Mouse (Mus musculus) MEL (cell line): ENCODE measurements around the gene Rbks. TPM values are rescaled to one million over a fixed set of nuclear protein-coding genes. Genes with fewer than 3 reads are reported as not detected.

Experiments
- DNase-seq: peaks from one replicate; pipeline ENCODE4 v3.0.0; 2011; ENCODE audit warnings: low read depth, low spot score
- H3K27ac ChIP-seq: 2 replicates; pipeline ENCODE4 v1.5.1; 2012; ENCODE audit warnings: low read depth, mild to moderate bottlenecking, control low read depth, low read length, moderate library complexity; ENCODE audit not compliant: control insufficient read depth
- H3K27me3 ChIP-seq, 2 experiments: fragments of 150-350 bp in 1 of 2; sonication (generic) in 1 of 2; 2 replicates each; pipeline ENCODE4 v1.6.1; 2012; ENCODE audit warnings: low read length in 2 of 2, mild to moderate bottlenecking in 2 of 2, improper control_type of control experiment in 1 of 2, moderate library complexity in 1 of 2; ENCODE audit not compliant: insufficient read depth in 2 of 2, control insufficient read depth in 1 of 2
- H3K36me3 ChIP-seq, 2 experiments: 2 replicates each; pipeline ENCODE4 v1.6.1; 2012 to 2014; ENCODE audit warnings: low read length in 2 of 2, improper control_type of control experiment in 1 of 2, inconsistent platforms in 1 of 2, mild to moderate bottlenecking in 1 of 2; ENCODE audit not compliant: insufficient read depth in 2 of 2, control insufficient read depth in 1 of 2
- H3K4me1 ChIP-seq, 2 experiments: fragments of 150-350 bp in 1 of 2; sonication (generic) in 1 of 2; 2 replicates each; pipeline ENCODE4 v1.6.1; 2012; ENCODE audit warnings: low read length in 2 of 2, improper control_type of control experiment in 1 of 2, mild to moderate bottlenecking in 1 of 2; ENCODE audit not compliant: insufficient read depth in 2 of 2, control insufficient read depth in 1 of 2
- H3K4me3 ChIP-seq, 2 experiments: fragments of 150-350 bp in 1 of 2; sonication (generic) in 1 of 2; 2 replicates each; pipeline ENCODE4 v1.5.1; 2012; ENCODE audit warnings: low read depth in 2 of 2, low read length in 2 of 2, mild to moderate bottlenecking in 2 of 2, moderate library complexity in 2 of 2, control low read depth in 1 of 2, improper control_type of control experiment in 1 of 2; ENCODE audit not compliant: control insufficient read depth in 1 of 2, insufficient read depth in 1 of 2
- H3K79me2 ChIP-seq: 2 replicates; pipeline ENCODE4 v1.6.1; 2012; ENCODE audit warnings: mild to moderate bottlenecking, low read length, moderate library complexity; ENCODE audit not compliant: control insufficient read depth, poor library complexity, insufficient read depth
- H3K9ac ChIP-seq: 2 replicates; pipeline ENCODE4 v1.6.1; 2012; ENCODE audit warnings: low read depth, mild to moderate bottlenecking, control low read depth, low read length, moderate library complexity; ENCODE audit not compliant: control insufficient read depth, poor library complexity, severe bottlenecking
- H3K9me3 ChIP-seq: fragments of 150-350 bp; sonication (generic); replicated peaks from 2 replicates; pipeline ENCODE4 v1.6.1; 2012; ENCODE audit warnings: mild to moderate bottlenecking, low read length, improper control_type of control experiment, moderate library complexity; ENCODE audit not compliant: insufficient read depth
- CHD1 ChIP-seq: IDR thresholded peaks from 2 replicates; pipeline ENCODE4 v1.6.1; 2012; ENCODE audit warnings: low read depth, mild to moderate bottlenecking, inconsistent platforms, low read length, improper control_type of control experiment
- CHD2 ChIP-seq: IDR thresholded peaks from 2 replicates; pipeline ENCODE4 v1.6.1; 2011; ENCODE audit warnings: low read length, improper control_type of control experiment
- CTCF ChIP-seq, 3 experiments: IDR thresholded peaks in 2 of 3; conservative IDR thresholded peaks in 1 of 3; 2 replicates each; pipeline ENCODE4 v1.5.1; 2011 to 2012; ENCODE audit warnings: low read length in 3 of 3, low read depth in 2 of 3, mild to moderate bottlenecking in 2 of 3, improper control_type of control experiment in 1 of 3, inconsistent platforms in 1 of 3, mixed read lengths in 1 of 3, moderate library complexity in 1 of 3; ENCODE audit not compliant: control insufficient read depth in 1 of 3, insufficient read depth in 1 of 3, poor library complexity in 1 of 3, severe bottlenecking in 1 of 3
- EP300 ChIP-seq, 2 experiments: IDR thresholded peaks; 2 replicates each; pipeline ENCODE4 v1.6.1; 2011; ENCODE audit warnings: improper control_type of control experiment in 2 of 2, low read length in 2 of 2, low read depth in 1 of 2, mild to moderate bottlenecking in 1 of 2
- ETS1 ChIP-seq: IDR thresholded peaks from 2 replicates; pipeline ENCODE4 v1.6.1; 2012; ENCODE audit warnings: low read depth, mild to moderate bottlenecking, inconsistent platforms, low read length, improper control_type of control experiment, moderate library complexity
- GABPA ChIP-seq: IDR thresholded peaks from 2 replicates; pipeline ENCODE4 v1.6.1; 2012; ENCODE audit warnings: low read depth, mild to moderate bottlenecking, inconsistent platforms, low read length, improper control_type of control experiment, moderate library complexity
- JUND ChIP-seq: IDR thresholded peaks from 2 replicates; pipeline ENCODE4 v1.6.1; 2011; ENCODE audit warnings: low read depth, mild to moderate bottlenecking, improper control_type of control experiment, low read length
- KAT2A ChIP-seq: conservative IDR thresholded peaks from 2 replicates; pipeline ENCODE4 v1.6.1; 2012; ENCODE audit warnings: low read depth, low read length, improper control_type of control experiment, inconsistent platforms
- MAFK ChIP-seq: IDR thresholded peaks from 2 replicates; pipeline ENCODE4 v1.6.1; 2011; ENCODE audit warnings: low read depth, mild to moderate bottlenecking, low read length, improper control_type of control experiment, borderline replicate concordance
- MAX ChIP-seq: IDR thresholded peaks from 2 replicates; pipeline ENCODE4 v1.6.1; 2011; ENCODE audit warnings: low read length, improper control_type of control experiment
- MEF2A ChIP-seq: IDR thresholded peaks from 2 replicates; pipeline ENCODE4 v1.6.1; 2014; ENCODE audit warnings: low read depth, mild to moderate bottlenecking, inconsistent platforms, low read length, improper control_type of control experiment; ENCODE audit not compliant: poor library complexity, insufficient replicate concordance, severe bottlenecking; ENCODE audit errors: extremely low read depth
- MXI1 ChIP-seq: IDR thresholded peaks from 2 replicates; pipeline ENCODE4 v1.6.1; 2011; ENCODE audit warnings: mild to moderate bottlenecking, low read depth, low read length, improper control_type of control experiment
- NELFE ChIP-seq: IDR thresholded peaks from 2 replicates; pipeline ENCODE4 v1.6.1; 2011; ENCODE audit warnings: low read depth, low read length, improper control_type of control experiment
- NRF1 ChIP-seq: IDR thresholded peaks from 2 replicates; pipeline ENCODE4 v1.6.1; 2014; ENCODE audit warnings: low read depth, mild to moderate bottlenecking, inconsistent platforms, low read length, improper control_type of control experiment, moderate library complexity; ENCODE audit not compliant: poor library complexity, insufficient read depth, severe bottlenecking
- POLR2AphosphoS5 ChIP-seq: IDR thresholded peaks from 2 replicates; pipeline ENCODE4 v1.6.1; 2012; ENCODE audit warnings: low read depth, borderline replicate concordance, mild to moderate bottlenecking, inconsistent platforms, low read length, moderate library complexity, mixed read lengths
- SIN3A ChIP-seq: IDR thresholded peaks from 2 replicates; pipeline ENCODE4 v1.6.1; 2012; ENCODE audit warnings: low read length, improper control_type of control experiment, inconsistent platforms
- SMC3 ChIP-seq: IDR thresholded peaks from 2 replicates; pipeline ENCODE4 v1.6.1; 2011; ENCODE audit warnings: low read depth, low read length, improper control_type of control experiment
- TAL1 ChIP-seq: IDR thresholded peaks from 2 replicates; pipeline ENCODE4 v1.6.1; 2012; ENCODE audit warnings: mild to moderate bottlenecking, inconsistent platforms, low read length, moderate library complexity, mixed read lengths
- TBP ChIP-seq: IDR thresholded peaks from 2 replicates; pipeline ENCODE4 v1.8.0; 2011; ENCODE audit warnings: low read depth, low read length, improper control_type of control experiment
- UBTF ChIP-seq: IDR thresholded peaks from 2 replicates; pipeline ENCODE4 v1.6.1; 2012; ENCODE audit warnings: low read depth, mild to moderate bottlenecking, inconsistent platforms, low read length, improper control_type of control experiment, moderate library complexity, borderline replicate concordance; ENCODE audit not compliant: insufficient read depth
- USF2 ChIP-seq, 2 experiments: IDR thresholded peaks; 2 replicates each; pipeline ENCODE4 v1.6.1; 2011 to 2012; ENCODE audit warnings: improper control_type of control experiment in 2 of 2, low read length in 2 of 2, borderline replicate concordance in 1 of 2, inconsistent platforms in 1 of 2, low read depth in 1 of 2, mild to moderate bottlenecking in 1 of 2; ENCODE audit not compliant: insufficient read depth in 1 of 2
- ZC3H11A ChIP-seq: IDR thresholded peaks from 2 replicates; pipeline ENCODE4 v1.6.1; 2012; ENCODE audit warnings: low read depth, mild to moderate bottlenecking, inconsistent platforms, low read length, improper control_type of control experiment
- ZKSCAN1 ChIP-seq: IDR thresholded peaks from 2 replicates; pipeline ENCODE4 v1.6.1; 2012; ENCODE audit warnings: low read depth, mild to moderate bottlenecking, inconsistent platforms, low read length, improper control_type of control experiment, moderate library complexity
- ZMIZ1 ChIP-seq: IDR thresholded peaks from 2 replicates; pipeline ENCODE4 v1.6.1; 2012; ENCODE audit warnings: low read depth, mild to moderate bottlenecking, inconsistent platforms, low read length, improper control_type of control experiment, moderate library complexity
- polyA plus RNA-seq, 2 experiments: library from polyadenylated mRNA; stranded (reverse) in 1 of 2; unstranded in 1 of 2; fragments of >175 nt in 1 of 2; fragments of >200 nt in 1 of 2; gene quantifications; 2 replicates each; pipeline versions ENCODE4 v1.2.1 to v1.2.4; 2012; ENCODE audit warnings: low replicate concordance in 2 of 2, low read depth in 1 of 2; ENCODE audit not compliant: insufficient read length in 2 of 2, insufficient read depth in 1 of 2, missing spikeins in 1 of 2
- total RNA-seq: library from RNA; depleted of rRNA; stranded (reverse); fragments of 300-350 nt; gene quantifications from 2 replicates; pipeline ENCODE4 v1.2.3, GENCODE M21; 2012

Rbks gene
- total and polyA plus RNA-seq, 3 experiments: 34.3 to 47.4 TPM; not detected in 1

GRCm38 (mm10) chr5:31644847-31645246, 52.6 kb downstream of the Rbks start:
- no peak overlapping the region for H3K27ac ChIP-seq
- peaks cover 0 to 3% of the 10 kb centered on the region in 2 experiments; a peak in 2 of 4 replicates for H3K36me3 ChIP-seq
- TF ChIP-seq SIN3A (no peak), GABPA (no peak), NELFE (no peak), MAFK (no peak), UBTF (no peak), TAL1 (no peak), CTCF (IDR thresholded peaks at IDR 0.05 in 2 of 3, conservative IDR thresholded peaks at IDR 0.05 in 1 of 3; ENCODE audit: control insufficient read depth in 1 of 3, insufficient read depth in 1 of 3, low read depth in 2 of 3, low read length in 3 of 3, poor library complexity in 1 of 3, severe bottlenecking in 1 of 3) (no peak), TBP (no peak), KAT2A (no peak), MAX (no peak), SMC3 (no peak), JUND (no peak), CHD1 (no peak), EP300 (IDR thresholded peaks at IDR 0.05; ENCODE audit: low read depth in 1 of 2, low read length in 2 of 2) (no peak), CHD2 (no peak), MEF2A (no peak), ZKSCAN1 (no peak), ZMIZ1 (no peak), ZC3H11A (no peak)
- H3K9ac ChIP-seq: no peak overlapping the region
- no peak overlapping the region for H3K4me3 ChIP-seq
- no peak for DNase-seq
- no peaks in the 10 kb centered on the region for H3K4me1 ChIP-seq
- no peaks in the 10 kb centered on the region for H3K9me3 ChIP-seq
- no peaks in the 10 kb centered on the region for H3K27me3 ChIP-seq
- H3K79me2 ChIP-seq: no peaks in the 10 kb centered on the region

- Histone ChIP-seq H3K4me3 (no peak overlapping the region), H3K27me3 (no peaks in the 10 kb centered on the region), H3K36me3 (peaks cover 0 to 3% of the 10 kb centered on the region in 2 experiments; a peak in 2 of 4 replicates), H3K79me2 (no peaks in the 10 kb centered on the region), H3K27ac (no peak overlapping the region), H3K9me3 (no peaks in the 10 kb centered on the region), H3K9ac (no peak overlapping the region), H3K4me1 (no peaks in the 10 kb centered on the region)
- DNase-seq: no peak
- no peak for TF ChIP-seq SIN3A
- TF ChIP-seq EP300 (IDR thresholded peaks at IDR 0.05; ENCODE audit: low read depth in 1 of 2, low read length in 2 of 2): no peak
- no peak for TF ChIP-seq USF2 (IDR thresholded peaks at IDR 0.05; ENCODE audit: borderline replicate concordance in 1 of 2, insufficient read depth in 1 of 2, low read depth in 1 of 2, low read length in 2 of 2)
- no peak for TF ChIP-seq POLR2AphosphoS5
- TF ChIP-seq NRF1: no peak
- TF ChIP-seq MXI1: no peak
- TF ChIP-seq ZMIZ1: no peak
- TF ChIP-seq SMC3: no peak
- no peak for TF ChIP-seq ETS1
These were observed 53.2 kb downstream of the Rbks start for GRCm38 (mm10) chr5:31644272-31644671.
